Mouse (Mus musculus) spleen, adult 2 months (tissue): Measurements from ENCODE around the gene Gm3727. TPM values are rescaled to one million over a fixed set of nuclear protein-coding genes. Genes with fewer than 3 reads are reported as not detected.
"Not testable (repeated sequence)": the region's sequence is repeated elsewhere in the genome, so short reads cannot be mapped to it uniquely, and the experiment has no call there.

Experiments
- DNase-seq, 2 experiments: peaks; one replicate each; pipeline versions ENCODE4 v3.0.0 to v3.0.0-alpha.2; 2012 to 2021; ENCODE audit warnings: low spot score in 2 of 2, low read depth in 1 of 2
- H3K27ac ChIP-seq: fragments of 200-500 bp; 2 replicates; pipeline ENCODE4 v1.5.1; 2012; ENCODE audit warnings: low read length, inconsistent platforms; ENCODE audit not compliant: insufficient read depth
- H3K27me3 ChIP-seq: fragments of 200-500 bp; 2 replicates; pipeline ENCODE4 v1.6.1; 2012; ENCODE audit warnings: mild to moderate bottlenecking, moderate library complexity, low read length, inconsistent platforms; ENCODE audit not compliant: control insufficient read depth, insufficient read depth
- H3K36me3 ChIP-seq: fragments of 200-500 bp; 2 replicates; pipeline ENCODE4 v1.6.1; 2012; ENCODE audit warnings: mild to moderate bottlenecking, low read length, inconsistent platforms; ENCODE audit not compliant: control insufficient read depth, insufficient read depth
- H3K4me1 ChIP-seq: fragments of 200-500 bp; 2 replicates; pipeline ENCODE4 v1.6.1; 2011; ENCODE audit warnings: inconsistent platforms; ENCODE audit not compliant: control insufficient read depth, insufficient read depth, insufficient read length
- H3K4me3 ChIP-seq: fragments of 200-500 bp; 2 replicates; pipeline ENCODE4 v1.5.1; 2011; ENCODE audit warnings: mild to moderate bottlenecking, inconsistent platforms; ENCODE audit not compliant: insufficient read depth, insufficient read length; ENCODE audit errors: extremely low read depth
- WGBS: fragments of 180-500 bp; shearing (Covaris S2); methylation state at CpG from one replicate; pipeline ENCODE4 v1.1.7; 2018; 5-methylcytosine and 5-hydroxymethylcytosine counted together
- polyA plus RNA-seq: library from polyadenylated mRNA; depleted of rRNA; stranded (reverse); fragments of >200 nt; gene quantifications from 2 replicates; pipeline ENCODE4 v1.2.3, GENCODE M21; 2012; rRNA removed

Gm3727 gene
- not detected in 2 replicates for polyA plus RNA-seq

DNA sequence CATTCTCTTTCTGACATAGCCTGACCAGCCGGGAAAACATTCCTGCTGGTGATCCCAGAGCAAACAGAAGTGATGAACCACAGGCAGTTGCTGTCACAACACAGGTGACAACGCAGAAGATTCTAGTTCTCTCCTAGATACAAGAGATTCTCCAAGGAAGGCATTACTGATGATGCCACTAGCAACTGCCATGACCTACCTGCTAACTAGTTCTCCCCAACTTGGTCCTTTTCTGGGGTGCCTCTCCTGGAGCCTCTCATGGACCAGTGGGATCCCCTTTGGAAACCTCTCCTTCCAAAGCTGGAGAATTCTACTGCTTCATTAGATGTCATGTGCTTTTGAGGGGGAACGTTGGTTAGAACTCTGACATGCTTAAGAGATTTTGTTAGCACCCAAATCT lies at the start of gene Gm3727:
Gene Gm3727, minus strand, starts transcription at position 101 of the 400 bp plus-strand sequence.
- not testable (repeated sequence) for H3K27me3 ChIP-seq, DNase-seq, H3K4me3 ChIP-seq, H3K4me1 ChIP-seq, H3K36me3 ChIP-seq, H3K27ac ChIP-seq
- 72% methylated on average over 3 of the region's 3 CpGs for WGBS

DNA sequence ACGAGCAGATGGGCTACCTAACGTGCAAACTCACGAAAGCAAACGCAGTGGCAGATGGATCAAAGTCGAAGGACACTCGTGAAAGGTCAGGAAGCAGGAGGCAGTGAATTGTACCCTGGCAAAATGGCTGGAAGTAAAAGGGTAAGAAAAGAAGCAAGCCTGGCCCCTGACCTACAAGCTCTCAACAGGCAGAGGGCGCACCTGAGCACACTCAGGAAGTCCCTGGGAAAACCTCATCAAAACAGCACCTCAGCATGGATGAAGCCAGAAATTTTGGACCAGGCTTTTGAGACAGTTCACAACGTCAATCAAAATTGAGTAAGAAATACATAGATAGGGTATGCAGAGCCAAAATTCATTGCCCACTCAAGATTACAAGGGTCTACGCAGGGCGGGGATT lies 21.0 kb downstream of the Gm3727 start:
- DNase-seq, H3K36me3 ChIP-seq, H3K27ac ChIP-seq, H3K4me1 ChIP-seq, H3K27me3 ChIP-seq, H3K4me3 ChIP-seq: not testable (repeated sequence)
- 12% methylated on average over 8 of the region's 10 CpGs for WGBS

Other genes with a start within 250 kb of the Gm3727 start
- gene Gm10406, start 237.3 kb downstream of the Gm3727 start, polyA plus RNA-seq = 0.15 TPM in 1 of 2 replicates, not detected in the other
- not detected in 2 replicates for gene Gm3685, start 219.7 kb downstream of the Gm3727 start, polyA plus RNA-seq
- gene Gm3696, start 164.1 kb downstream of the Gm3727 start, polyA plus RNA-seq = 0.05 and 0.08 TPM in 2 replicates
- gene Gm6676, start 139.3 kb downstream of the Gm3727 start, polyA plus RNA-seq = not detected in 2 replicates
- gene Gm3512, start 90.2 kb downstream of the Gm3727 start, polyA plus RNA-seq = 0.08 TPM in 1 of 2 replicates, not detected in the other
- not detected in 2 replicates for gene Gm16434, start 70.2 kb downstream of the Gm3727 start, polyA plus RNA-seq
- 0.09 TPM in 1 of 2 replicates, not detected in the other for gene Gm3739, start 50.3 kb upstream of the Gm3727 start, polyA plus RNA-seq
- gene Gm5797, start 67.7 kb upstream of the Gm3727 start, polyA plus RNA-seq = not detected in 2 replicates
- gene Gm8374, start 100.4 kb upstream of the Gm3727 start, polyA plus RNA-seq = not detected in 2 replicates
- not detected in 2 replicates for gene Gm3755, start 186.2 kb upstream of the Gm3727 start, polyA plus RNA-seq
- gene Gm3752, start 219.0 kb upstream of the Gm3727 start, polyA plus RNA-seq = 0.07 TPM in 1 of 2 replicates, not detected in the other